Mouse (Mus musculus): ENCODE data around the gene Ulk1. TPM values are rescaled to one million over a fixed set of nuclear protein-coding genes. Genes with fewer than 3 reads are reported as not detected.

Ulk1 gene
- polyA plus RNA-seq, 1 experiment from 2014 or later, result 19.1 TPM

DNA sequence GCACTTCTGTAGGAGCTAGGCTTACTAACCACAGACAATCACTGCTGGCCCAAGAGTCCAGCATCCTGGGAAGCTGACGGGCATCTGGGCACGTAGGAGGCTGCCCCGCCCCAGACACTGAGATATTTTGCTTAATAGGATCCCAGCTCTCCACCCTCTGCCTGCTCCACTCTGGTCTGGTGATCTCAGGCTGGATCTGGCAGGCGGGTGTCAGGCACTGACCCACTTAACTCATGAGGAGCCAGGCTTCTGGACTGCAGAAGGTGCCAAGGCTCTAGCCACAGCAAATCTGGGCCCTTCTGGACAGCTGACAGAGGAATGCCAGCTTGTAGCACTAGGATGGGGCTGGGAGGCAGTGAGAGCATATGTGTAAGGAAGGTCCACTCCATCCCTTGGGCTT, 7.7 kb downstream of the Ulk1 start:
- 78% methylated on average over 4 of the region's 4 CpGs for WGBS
- Histone ChIP-seq H3K9me3 (no peaks in the 10 kb centered on the region), H3K4me2 (no peak overlapping the region), H3K36me3 (peaks cover 33% of the 10 kb centered on the region), H3K9ac (no peak overlapping the region), H3K27me3 (no peaks in the 10 kb centered on the region), H3K27ac (no peak overlapping the region), H3K4me1 (peaks cover 11% of the 10 kb centered on the region), H3K4me3 (no peak overlapping the region)
- no peak for ATAC-seq (ENCODE audit: borderline replicate concordance, extremely low read depth, low FRiP score, low TSS enrichment)

DNA sequence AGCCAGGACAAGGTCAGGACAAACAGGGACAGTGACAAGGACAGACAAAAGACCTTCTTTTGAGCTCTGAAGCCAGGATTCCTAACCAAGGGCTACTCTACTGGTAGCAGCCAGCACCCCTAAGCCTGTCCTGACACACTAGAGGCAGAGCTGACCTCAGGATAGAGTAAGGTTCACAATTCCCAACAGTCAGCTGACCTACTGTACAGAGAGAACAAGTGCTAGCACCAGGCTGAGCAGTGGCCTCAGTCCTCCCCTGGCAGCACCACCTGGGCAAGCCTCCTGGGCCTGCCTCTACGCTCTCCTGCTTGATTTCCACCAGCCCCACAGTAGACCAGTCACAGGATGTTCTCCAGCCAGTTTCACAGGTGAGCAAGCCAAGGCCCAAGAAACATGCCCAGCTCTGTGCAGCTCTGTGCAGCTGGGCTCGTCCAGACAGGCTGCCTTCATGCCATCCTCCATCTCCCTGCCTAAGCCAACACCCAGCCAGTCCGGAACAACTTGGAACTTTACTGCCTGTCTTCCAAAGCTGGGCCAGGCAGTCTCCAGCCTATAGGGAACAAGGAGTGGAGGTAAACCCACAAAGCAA, 8.8 kb downstream of the Ulk1 start:
- H3K36me3 ChIP-seq, result peaks cover 39% of the 10 kb centered on the region
- no peak for ATAC-seq (ENCODE audit: borderline replicate concordance, extremely low read depth, low FRiP score, low TSS enrichment)
- WGBS, result 78% methylated on average over 3 of the region's 3 CpGs
- 0 out of 2 replicates have a peak, but pooled peaks cover 2% of the 10 kb centered on the region for H3K4me1 ChIP-seq
- H3K27me3 ChIP-seq, result no peaks in the 10 kb centered on the region
- H3K4me3 ChIP-seq, result no peak overlapping the region
- no peak overlapping the region for H3K4me2 ChIP-seq
- H3K9ac ChIP-seq, result no peak overlapping the region
- no peaks in the 10 kb centered on the region for H3K9me3 ChIP-seq
- no peak overlapping the region for H3K27ac ChIP-seq

DNA sequence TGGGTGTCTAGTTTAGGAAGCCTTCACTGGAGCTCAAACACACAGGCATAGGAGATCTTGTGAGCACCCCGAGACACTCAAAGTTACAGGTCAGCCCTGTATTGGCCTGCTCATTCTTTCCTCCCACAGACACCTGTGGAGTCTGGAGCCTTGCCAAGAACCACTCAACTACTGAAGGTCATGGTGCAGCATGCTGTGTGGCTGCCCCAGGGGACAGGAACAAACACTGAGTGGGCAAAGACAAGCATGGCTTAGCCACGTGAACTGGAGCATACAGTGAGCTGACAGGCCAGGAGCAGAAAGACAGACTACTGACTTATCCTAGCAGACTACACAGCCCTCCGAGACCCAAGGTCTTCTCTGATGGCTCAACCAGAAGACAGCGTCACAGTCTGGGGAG, 12.2 kb downstream of the Ulk1 start:
- Histone ChIP-seq H3K36me3 (peaks cover 73% of the 10 kb centered on the region), H3K27ac (no peak overlapping the region)
- 0 out of 2 replicates have a peak, but pooled peaks have one; percentile 2 for ATAC-seq (ENCODE audit: borderline replicate concordance, extremely low read depth, low FRiP score, low TSS enrichment)

DNA sequence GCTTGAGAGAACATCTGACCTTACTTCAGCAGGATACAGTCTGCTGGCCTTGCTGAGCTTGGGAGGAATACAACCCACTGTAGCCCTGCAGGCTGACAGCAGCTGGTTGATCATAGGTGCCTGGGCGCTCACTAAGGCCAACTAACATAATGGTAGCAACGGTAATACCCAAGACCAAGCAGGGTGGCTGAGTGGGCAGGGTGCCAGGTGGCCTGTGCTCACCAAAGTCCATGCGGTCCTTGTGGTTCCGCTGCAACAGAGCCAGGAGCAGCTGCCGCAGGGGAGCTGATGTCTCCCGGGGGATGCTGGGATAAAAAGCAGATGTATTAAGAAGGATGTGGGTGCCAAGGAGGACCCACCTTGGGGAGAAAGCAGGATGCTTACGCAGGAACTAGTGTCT, 15.5 kb downstream of the Ulk1 start:
- Histone ChIP-seq H3K27me3 (no peaks in the 10 kb centered on the region), H3K27ac (no peak overlapping the region), H3K4me1 (no peaks in the 10 kb centered on the region), H3K9ac (no peak overlapping the region), H3K9me3 (no peaks in the 10 kb centered on the region), H3K36me3 (peaks cover 91% of the 10 kb centered on the region), H3K4me3 (no peak overlapping the region), H3K4me2 (no peak overlapping the region)
- no peak for ATAC-seq (ENCODE audit: borderline replicate concordance, extremely low read depth, low FRiP score, low TSS enrichment)
- 91% methylated on average over 7 of the region's 7 CpGs for WGBS

More for the DNA sequence above, 12.2 kb downstream of the Ulk1 start:
- H3K27me3 ChIP-seq, result no peaks in the 10 kb centered on the region
- no peak overlapping the region for H3K4me3 ChIP-seq
- 51% methylated on average over 4 of the region's 4 CpGs for WGBS
- no peak overlapping the region for H3K4me2 ChIP-seq
- no peaks in the 10 kb centered on the region for H3K4me1 ChIP-seq
- no peak overlapping the region for H3K9ac ChIP-seq
- no peaks in the 10 kb centered on the region for H3K9me3 ChIP-seq

DNA sequence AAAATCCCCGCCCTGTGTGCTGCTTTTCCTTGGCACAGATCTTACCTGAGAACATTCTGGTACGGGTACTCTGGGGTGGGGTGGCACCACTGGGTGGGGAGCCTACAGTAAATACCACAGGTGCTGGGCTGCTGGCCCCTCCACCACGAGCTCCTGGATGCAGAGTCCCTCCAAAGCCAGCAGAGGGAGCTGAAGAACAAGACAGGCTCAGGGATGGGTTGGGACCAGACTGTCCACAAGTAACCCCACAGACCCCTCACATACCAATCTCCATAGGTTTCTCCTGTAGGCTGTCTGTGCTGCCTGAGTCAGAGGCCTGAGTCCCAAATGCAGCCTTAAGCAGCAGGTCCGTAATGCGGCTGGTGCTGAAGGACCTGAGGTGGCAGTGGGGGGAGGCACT, 21.2 kb downstream of the Ulk1 start:
- H3K9ac ChIP-seq, result no peak overlapping the region
- no peaks in the 10 kb centered on the region for H3K4me1 ChIP-seq
- no peak overlapping the region for H3K27ac ChIP-seq
- no peaks in the 10 kb centered on the region for H3K27me3 ChIP-seq
- H3K36me3 ChIP-seq, result peaks cover 83% of the 10 kb centered on the region
- H3K9me3 ChIP-seq, result no peaks in the 10 kb centered on the region
- peak; percentile 31; the same call in 1 of the 2 replicates for ATAC-seq (ENCODE audit: borderline replicate concordance, extremely low read depth, low FRiP score, low TSS enrichment)
- no peak overlapping the region for H3K4me3 ChIP-seq
- H3K4me2 ChIP-seq, result no peak overlapping the region
- 55% methylated on average over 5 of the region's 5 CpGs for WGBS

DNA sequence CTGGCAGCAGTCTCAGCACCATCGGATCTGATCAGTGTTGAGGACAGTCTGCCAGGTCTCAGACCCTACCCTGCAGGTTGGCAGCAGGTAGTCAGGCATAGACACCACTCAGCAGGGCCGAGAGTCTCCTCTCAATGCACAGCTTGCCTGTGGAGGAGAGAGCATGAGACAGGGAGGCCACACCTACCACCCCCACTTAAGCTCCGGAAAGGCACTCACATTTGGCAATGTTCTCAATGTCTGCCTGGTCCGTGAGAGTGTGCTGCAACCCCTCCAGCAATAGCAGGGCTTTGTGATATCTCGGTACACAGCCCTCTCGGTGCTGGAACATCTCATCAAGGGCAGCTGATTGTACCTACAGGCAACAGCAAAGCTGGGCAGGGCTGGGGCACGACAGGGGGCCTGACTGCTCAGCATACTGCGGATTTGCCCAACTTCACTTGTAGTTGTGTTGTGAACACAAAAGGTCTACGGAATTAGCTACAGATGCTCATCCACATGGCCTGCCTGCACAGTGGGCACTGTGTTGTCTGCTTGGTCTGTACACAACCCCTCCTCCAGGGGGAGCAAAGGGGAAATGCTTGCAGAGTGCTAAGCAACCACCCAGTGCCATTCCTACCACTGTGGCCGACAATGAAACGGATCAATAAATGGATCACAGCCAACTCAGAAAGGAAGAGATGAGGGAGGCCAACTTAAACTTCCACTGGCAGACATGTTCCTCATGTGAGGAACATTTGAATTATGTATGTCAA, 23.6 kb downstream of the Ulk1 start:
- Histone ChIP-seq H3K36me3 (peaks cover 59% of the 10 kb centered on the region), H3K27me3 (no peaks in the 10 kb centered on the region), H3K4me1 (no peaks in the 10 kb centered on the region), H3K4me2 (no peak overlapping the region), H3K4me3 (no peak overlapping the region), H3K27ac (no peak overlapping the region), H3K9me3 (no peaks in the 10 kb centered on the region), H3K9ac (no peak overlapping the region)
- 73% methylated on average over 11 of the region's 11 CpGs for WGBS
- ATAC-seq (ENCODE audit: borderline replicate concordance, extremely low read depth, low FRiP score, low TSS enrichment), result no peak

DNA sequence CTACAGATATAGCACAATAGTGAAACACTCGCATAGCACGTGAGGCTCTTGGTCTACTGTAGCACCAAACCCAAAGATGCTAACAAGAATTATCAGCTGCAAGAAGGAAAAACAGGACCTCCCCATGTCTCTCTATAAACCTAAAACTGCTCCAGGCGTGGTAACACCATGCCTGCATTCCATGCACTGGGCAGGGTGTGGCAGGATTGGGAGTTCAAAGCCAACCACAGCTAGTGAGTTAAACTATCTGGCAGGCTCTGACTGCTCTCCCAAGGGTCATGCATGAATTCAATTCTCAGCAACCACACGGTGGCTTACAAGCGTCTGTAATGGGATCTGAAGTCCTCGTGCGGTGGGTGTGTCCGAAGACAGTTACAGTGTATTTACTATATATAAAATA, 26.7 kb downstream of the Ulk1 start:
- no peaks in the 10 kb centered on the region for H3K27me3 ChIP-seq
- no peak overlapping the region for H3K4me3 ChIP-seq
- no peak overlapping the region for H3K9ac ChIP-seq
- H3K36me3 ChIP-seq, result peaks cover 28% of the 10 kb centered on the region
- WGBS, result 59% methylated on average over 8 of the region's 8 CpGs
- H3K4me1 ChIP-seq, result peaks cover 16% of the 10 kb centered on the region
- H3K27ac ChIP-seq, result no peak overlapping the region
- ATAC-seq (ENCODE audit: borderline replicate concordance, extremely low read depth, low FRiP score, low TSS enrichment), result no peak
- no peaks in the 10 kb centered on the region for H3K9me3 ChIP-seq
- no peak overlapping the region for H3K4me2 ChIP-seq

DNA sequence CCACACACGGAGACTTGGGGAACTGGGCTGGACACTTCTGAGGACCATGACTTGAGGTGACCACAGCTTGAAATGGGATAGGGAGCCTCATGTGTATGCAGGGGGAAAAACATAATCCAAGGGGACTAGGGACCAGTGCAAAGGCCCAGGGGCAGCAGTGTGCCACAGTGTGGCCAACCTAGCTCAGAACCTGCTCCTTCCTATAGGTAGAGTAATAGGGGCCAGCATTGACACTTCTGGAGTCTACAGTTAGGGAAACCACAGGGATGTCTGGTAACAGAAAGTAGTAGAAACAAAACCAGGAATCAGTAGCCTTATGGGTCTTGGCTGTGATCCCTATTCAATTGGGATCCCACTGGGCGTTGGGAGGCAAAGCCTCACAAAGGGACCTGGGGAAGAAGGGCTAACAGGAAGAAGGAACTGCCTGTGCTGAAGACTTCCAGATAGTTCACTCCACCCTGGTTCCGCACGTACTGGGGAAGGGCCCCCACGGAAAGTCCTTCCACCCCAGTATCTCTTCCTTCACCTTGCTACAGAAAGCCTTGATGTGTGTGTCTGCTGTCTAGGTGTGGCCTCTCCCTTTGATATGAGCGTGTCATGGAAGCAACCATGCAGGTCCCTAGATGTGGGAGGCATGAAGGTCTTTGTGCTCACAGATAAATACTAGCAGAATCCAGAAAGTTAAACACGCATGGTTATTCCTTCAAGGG, 28.2 kb downstream of the Ulk1 start:
- Histone ChIP-seq H3K36me3 (peaks cover 20% of the 10 kb centered on the region), H3K9me3 (no peaks in the 10 kb centered on the region), H3K4me3 (no peak overlapping the region), H3K27ac (no peak overlapping the region), H3K4me1 (peaks cover 16% of the 10 kb centered on the region), H3K9ac (no peak overlapping the region), H3K27me3 (no peaks in the 10 kb centered on the region), H3K4me2 (no peak overlapping the region)
- 81% methylated on average over 7 of the region's 7 CpGs for WGBS
- ATAC-seq (ENCODE audit: borderline replicate concordance, extremely low read depth, low FRiP score, low TSS enrichment), result no peak

DNA sequence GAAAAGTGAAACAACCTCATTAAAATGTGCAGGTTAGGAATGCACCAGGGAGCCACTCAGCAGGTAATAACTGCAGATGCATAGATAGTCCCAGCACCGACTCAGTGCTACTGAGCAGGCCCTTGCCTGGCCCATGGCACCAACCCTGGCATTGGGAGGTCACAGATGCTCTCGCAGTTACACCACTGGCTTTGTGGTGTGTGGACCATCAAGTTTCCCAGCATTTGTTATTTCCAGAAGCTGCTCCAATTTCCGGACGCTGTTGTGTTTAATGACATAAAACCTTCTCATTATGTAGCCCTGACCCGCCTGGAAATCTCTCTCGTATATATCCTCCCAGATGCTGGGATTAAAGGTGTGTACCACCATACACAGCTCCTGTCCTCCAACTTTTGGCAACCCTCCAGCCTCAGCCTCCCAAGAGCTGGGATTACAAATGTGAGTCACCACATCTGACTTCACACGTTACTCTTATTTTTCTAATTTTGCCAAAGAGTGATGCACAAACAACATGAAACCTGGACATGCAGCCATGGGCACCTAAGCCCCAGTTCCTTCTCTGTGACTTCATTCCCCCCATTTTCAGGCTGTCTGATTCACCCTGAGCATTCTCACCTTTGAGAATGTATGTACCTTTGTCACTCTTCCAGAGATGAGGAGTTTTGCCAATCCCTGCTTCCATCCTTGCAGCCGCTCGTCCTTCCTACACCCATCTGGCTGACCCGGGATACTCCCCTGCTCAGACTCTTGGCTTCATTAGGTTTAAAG, 29.0 kb downstream of the Ulk1 start:
- Histone ChIP-seq H3K9ac (peak overlapping the region; percentile 35), H3K4me1 (peaks cover 16% of the 10 kb centered on the region), H3K4me3 (peak overlapping the region; percentile 75), H3K27ac (peak overlapping the region; percentile 38; the same call in 1 of the 2 replicates), H3K27me3 (no peaks in the 10 kb centered on the region), H3K9me3 (no peaks in the 10 kb centered on the region), H3K36me3 (peaks cover 19% of the 10 kb centered on the region), H3K4me2 (peak overlapping the region; percentile 86)
- ATAC-seq (ENCODE audit: borderline replicate concordance, extremely low read depth, low FRiP score, low TSS enrichment), result peak; percentile 6; the same call in 1 of the 2 replicates
- 54% methylated on average over 10 of the region's 10 CpGs for WGBS

DNA sequence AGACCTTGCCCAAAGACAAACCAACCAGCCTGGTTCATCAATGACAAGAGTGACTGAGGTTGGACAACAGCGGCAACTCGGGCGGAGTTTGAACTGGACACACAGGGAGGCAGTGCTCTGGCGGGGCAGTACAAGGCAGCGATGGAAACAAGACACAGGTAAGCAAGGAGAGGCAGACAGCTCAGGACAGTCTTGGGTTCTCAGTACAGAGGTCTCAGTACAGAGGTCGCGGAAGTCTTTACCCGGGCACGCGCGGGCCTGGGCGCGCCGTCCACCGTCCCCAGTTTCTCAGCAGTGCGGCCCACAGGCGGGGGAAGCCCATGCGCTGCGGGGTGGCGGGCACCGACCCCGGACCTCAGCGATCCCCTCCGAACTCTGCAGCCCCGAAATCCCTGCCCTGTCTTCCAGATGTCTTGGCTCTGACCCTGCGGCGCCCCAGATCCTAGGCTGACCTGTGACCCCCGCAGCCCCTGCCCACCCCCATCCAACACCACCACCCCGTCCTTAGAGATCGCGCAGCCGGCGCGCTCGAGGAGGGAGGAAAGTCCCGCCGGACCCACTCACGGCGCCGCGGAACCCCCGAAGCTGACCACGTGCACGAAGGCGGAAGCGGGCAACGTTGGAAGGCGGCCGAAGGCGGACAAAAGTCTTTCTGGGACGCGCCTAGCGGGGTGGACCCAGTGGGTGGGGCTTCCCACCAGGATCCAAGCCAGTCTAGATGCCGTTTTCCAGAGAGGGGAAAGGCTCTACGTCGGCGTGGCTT, 29.7 kb downstream of the Ulk1 start, which contains the start of gene Pus1:
Gene Pus1, minus strand, starts transcription at position 662 of the 763 bp plus-strand sequence.
- ATAC-seq (ENCODE audit: borderline replicate concordance, extremely low read depth, low FRiP score, low TSS enrichment), result peak; percentile 89
- Histone ChIP-seq H3K4me1 (peaks cover 16% of the 10 kb centered on the region), H3K36me3 (peaks cover 19% of the 10 kb centered on the region), H3K4me2 (peak within 1 kb of the TSS; percentile 86), H3K4me3 (peak within 1 kb of the TSS; percentile 75), H3K9me3 (no peaks in the 10 kb centered on the region), H3K27me3 (no peaks in the 10 kb centered on the region), H3K27ac (peak within 1 kb of the TSS; percentile 38; the same call in 1 of the 2 replicates), H3K9ac (peak within 1 kb of the TSS; percentile 81)
- WGBS, result under 1% methylated on average over 57 of the region's 57 CpGs
